Mouse (Mus musculus): Measurements from ENCODE around the gene Pkn3.
A peak's percentile ranks its signal among the peaks of the same experiment; 100 is the strongest.

- TF ChIP-seq POLR2A (IDR thresholded peaks at IDR 0.05; ENCODE audit: insufficient read depth, low read depth, low read length), result no peak
- TF ChIP-seq CTCF (IDR thresholded peaks at IDR 0.05), result peak; percentile 20
- TF ChIP-seq EP300 (IDR thresholded peaks at IDR 0.05; ENCODE audit: insufficient read depth, low read depth, low read length), result no peak
Observed at GRCm38 (mm10) chr2:30100214-30100613, 22.7 kb downstream of the Pkn3 start.

Measured in heart, adult 2 months (tissue).